Mouse (Mus musculus): Measurements from ENCODE around the gene Taf5l. TPM values are rescaled to one million over a fixed set of nuclear protein-coding genes. Genes with fewer than 3 reads are reported as not detected.

Gene Taf5l
- polyA plus RNA-seq (2012; rRNA removed), result 19.0 and 22.0 TPM in 2 replicates

GRCm38 (mm10) chr8:124021237-124022227 is at the start of gene Taf5l, which contains the start of gene Urb2:
Gene Taf5l, minus strand, starts transcription at chr8:124021397.
Gene Urb2, plus strand, starts transcription at chr8:124021508.

GRCm38 (mm10) chr8:123982826-123983400 is 38.3 kb downstream of the Taf5l start, which contains the start of gene Abcb10:
Gene Abcb10, minus strand, starts transcription at chr8:123983122.

GRCm38 (mm10) chr8:123948942-123949685 is 72.1 kb downstream of the Taf5l start, which contains the start of gene Nup133:
Gene Nup133, minus strand, starts transcription at chr8:123949265.

Other genes with a start within 250 kb of the Taf5l start
- gene Rab4a, start 215.4 kb downstream of the Taf5l start, polyA plus RNA-seq (2012; rRNA removed), result 12.0 and 14.0 TPM in 2 replicates
- 4.0 and 4.4 TPM in 2 replicates for gene Ccsap, start 161.2 kb downstream of the Taf5l start, polyA plus RNA-seq (2012; rRNA removed)
- 1.8 and 18.7 TPM in 2 replicates for gene Acta1, start 126.6 kb downstream of the Taf5l start, polyA plus RNA-seq (2012; rRNA removed)
- 14.2 and 18.4 TPM in 2 replicates for gene Nup133, start 72.1 kb downstream of the Taf5l start, polyA plus RNA-seq (2012; rRNA removed)
- gene Abcb10, start 38.3 kb downstream of the Taf5l start, polyA plus RNA-seq (2012; rRNA removed), result 74.4 and 93.4 TPM in 2 replicates
- 4.7 and 5.5 TPM in 2 replicates for gene Urb2, start 111 bp upstream of the Taf5l start, polyA plus RNA-seq (2012; rRNA removed)
- 7.1 and 7.7 TPM in 2 replicates for gene Galnt2, start 210.0 kb upstream of the Taf5l start, polyA plus RNA-seq (2012; rRNA removed)

All from liver, embryonic 14 days (tissue).